Mouse (Mus musculus) cerebellum, postnatal 36 days (tissue): Measurements from ENCODE around the gene Aff3.
"Not testable (repeated sequence)": the region's sequence is repeated elsewhere in the genome, so short reads cannot be mapped to it uniquely, and the experiment has no call there.

Experiments
- DNase-seq, 2 experiments: peaks; one replicate each; pipeline ENCODE4 v3.0.0; 2021 to 2022; ENCODE audit warnings: mixed read lengths in 2 of 2

Gene Aff3

DNA sequence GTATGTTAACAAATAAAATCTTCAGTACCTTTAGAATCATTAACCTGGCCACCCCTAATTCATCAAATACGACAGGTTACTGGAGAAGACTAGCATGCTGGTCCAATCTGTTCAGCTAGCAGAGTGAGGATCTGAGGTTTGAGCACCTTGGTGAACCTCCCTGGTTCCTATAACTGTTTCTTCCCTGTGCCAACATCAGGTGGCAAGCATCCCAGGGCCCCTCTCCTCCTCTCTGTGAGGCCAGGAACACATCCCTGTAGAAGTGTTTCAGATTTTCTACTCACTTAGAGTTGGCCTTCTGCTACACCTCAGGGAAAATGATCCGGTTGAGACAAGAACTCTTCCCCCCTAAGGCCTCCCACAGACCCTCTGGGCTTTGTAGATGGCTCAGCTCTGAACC lies 181.6 kb downstream of the Aff3 start:
- DNase-seq = peak in 1 of 2 experiments; percentile 16

DNA sequence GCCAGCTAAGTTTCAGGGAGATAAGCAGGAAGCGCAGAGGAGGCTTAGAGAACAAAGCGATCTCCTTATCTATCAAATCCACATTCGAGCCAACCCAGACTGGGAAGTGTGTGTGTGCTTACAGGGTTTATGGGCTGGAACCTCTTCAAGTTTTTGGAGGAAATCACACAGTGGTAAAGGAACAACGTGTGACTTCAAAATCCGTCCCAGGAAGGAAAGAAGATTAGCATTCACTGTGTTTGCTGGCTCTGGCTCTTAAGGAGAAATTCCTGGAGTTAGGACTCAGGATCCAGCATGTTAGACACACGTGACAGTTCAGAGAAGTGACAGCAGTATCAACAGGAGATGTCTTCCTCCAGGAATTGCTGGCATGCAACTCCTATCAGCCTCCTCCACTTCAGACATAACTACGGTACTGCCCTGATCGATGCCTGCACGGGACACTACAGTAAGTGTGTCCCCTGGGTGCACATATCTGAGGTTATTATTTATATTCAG lies 186.5 kb downstream of the Aff3 start:
- no peak for DNase-seq

DNA sequence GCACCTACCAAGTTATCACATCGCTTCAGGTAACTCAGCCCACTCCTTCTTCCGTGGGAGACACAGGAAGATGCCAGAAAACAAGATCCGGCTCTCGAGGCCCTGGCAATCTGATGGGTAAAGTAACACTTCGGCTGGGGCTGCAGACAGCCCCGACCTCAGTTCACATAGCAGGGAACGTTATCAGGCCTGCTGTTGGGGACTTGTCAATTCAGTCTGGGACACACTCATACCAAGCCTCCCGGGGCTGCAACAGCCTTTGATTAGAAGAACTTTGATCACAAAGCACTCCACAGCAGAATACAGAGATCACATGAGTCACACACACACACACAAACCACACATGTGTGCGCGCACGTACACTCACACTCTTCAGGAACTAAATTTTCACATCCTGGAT lies 193.9 kb downstream of the Aff3 start:
- no peak for DNase-seq

DNA sequence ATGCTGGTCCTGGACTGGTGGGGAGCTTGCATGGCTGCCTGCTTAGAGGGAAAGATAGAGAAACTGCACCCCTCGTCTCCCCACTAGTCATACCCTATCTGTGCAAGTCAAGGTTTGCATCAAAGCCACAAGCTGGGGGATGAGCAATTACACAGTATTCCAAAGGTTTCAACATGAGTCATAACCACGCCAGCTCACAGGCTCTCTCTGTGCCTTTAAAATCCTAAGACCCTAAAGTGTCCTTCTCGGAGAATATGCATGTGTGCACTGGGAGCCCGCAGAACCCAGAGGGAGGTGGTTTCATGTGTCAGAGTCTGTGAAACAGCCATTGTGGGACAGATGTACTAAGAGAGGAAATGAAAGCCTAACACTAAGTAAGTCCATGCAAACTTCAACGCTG lies 194.6 kb downstream of the Aff3 start:
- DNase-seq = no peak

DNA sequence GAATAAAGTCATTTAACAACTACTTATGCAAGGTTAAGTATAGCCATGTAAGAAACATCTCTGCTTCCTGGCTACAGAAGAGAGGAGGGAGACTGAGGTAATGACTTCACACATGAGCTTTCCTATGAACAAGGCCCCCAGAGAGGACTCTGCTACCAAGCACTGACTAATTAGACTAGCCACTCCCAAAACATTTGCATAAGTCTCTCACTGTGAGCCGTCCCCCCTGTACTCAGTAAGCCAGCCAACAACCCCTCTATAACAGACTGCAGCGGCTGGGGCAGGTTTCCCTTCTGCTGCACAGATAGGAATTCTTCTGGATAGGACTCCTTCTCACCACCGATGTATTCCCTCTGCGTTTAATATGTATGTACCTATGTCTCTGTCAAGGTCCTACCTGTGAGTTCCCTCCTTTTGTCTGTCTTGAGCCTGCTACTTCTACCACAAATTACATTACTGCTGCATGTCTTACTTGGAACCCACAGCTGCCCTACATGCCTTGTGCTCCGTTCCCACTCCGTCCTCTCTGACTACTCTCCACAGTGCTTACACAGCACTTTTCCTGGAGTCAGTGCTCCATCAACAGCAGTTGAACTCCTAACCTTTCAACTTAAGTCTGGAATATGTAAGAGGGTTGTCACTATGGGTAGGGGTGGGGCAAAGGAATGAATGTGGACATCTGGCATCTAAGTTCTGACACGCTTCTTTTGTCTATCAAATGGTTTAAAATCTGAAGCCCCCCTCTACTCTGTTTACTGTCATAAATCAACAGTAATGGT lies 197.3 kb downstream of the Aff3 start:
- DNase-seq = no peak

DNA sequence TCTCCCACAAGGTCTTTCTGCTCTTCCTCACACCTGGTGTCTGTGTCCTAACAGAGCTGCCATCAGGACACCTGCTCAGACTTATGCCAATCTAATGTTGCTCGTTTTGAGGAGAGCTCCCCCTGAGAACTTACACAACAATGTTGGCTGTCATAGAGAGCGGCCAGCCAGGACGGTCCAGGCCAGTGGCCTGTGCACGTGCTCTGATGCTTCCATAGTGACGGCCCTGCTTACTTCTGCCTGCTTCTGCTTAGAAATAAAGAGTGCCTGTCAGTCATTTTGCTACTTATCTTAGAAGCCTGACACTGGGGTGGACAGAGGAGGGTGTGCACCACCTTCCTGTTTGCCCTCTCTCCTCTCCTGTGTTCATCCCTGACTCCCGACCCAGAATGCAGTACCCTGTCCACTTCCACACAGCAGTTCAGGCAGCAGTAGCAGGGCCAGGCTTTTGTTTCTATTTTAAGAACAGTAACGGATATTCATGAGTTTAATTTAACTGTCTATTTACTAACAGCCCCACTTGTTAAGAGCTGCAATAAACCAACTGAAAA lies 208.0 kb downstream of the Aff3 start:
- no peak for DNase-seq

DNA sequence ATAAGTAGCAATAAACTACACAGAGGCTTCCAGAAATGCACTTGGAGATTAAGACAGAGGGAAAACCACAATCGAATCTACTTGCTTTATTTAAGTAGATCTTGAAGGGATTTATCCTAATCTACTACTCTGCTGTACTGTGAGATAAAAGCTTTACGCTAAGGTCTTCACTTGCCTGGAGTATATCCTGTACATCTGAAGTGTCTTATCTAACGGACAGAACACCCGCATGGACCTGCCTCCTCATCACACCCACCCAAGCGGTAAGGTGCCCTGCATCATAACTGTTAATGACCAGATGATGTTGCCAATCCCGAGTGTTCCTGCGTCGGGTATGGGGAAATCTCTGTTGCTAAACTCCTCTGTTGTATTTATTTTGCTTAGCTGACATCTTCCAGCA lies 209.8 kb downstream of the Aff3 start:
- DNase-seq = no peak

DNA sequence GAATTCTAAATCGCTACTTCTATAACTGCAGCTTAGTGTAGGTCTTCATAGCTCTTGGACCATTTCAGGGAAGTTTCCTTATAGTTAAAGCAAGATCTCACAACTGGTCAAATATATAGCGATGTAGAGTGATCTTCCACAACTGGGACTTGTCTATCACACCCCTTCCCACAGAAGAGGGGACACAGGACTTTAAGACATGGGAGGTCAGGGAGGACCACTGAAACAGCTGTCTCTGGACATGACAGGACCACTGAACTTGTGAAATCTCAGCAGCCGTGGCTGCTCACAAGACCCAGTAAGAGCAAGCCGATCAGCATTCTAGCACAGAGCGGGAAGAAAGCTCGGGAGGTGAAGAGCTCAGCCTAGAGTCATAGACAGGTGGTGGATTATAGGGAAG lies 213.4 kb downstream of the Aff3 start:
- no peak for DNase-seq

DNA sequence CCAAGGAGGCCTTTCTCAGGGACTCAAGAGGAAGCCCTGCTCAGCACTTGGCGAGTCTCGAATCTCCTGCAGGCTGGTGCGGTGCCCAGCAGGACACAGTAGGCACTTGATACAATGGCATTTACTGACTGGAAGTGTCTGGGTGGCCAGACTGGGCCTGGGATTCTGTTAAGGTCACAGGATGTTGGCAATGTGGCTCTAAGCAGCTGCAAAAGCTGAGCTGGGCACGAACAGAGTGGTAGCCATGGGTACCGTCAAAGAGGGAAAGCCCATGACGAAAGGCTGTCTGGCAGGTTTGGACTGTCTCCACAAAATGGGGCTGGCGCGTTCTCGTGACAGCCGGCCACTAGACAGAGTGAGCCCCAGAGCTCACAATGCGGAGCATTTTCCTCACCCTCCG lies 214.1 kb downstream of the Aff3 start:
- DNase-seq = peak; percentile 35 to 42

DNA sequence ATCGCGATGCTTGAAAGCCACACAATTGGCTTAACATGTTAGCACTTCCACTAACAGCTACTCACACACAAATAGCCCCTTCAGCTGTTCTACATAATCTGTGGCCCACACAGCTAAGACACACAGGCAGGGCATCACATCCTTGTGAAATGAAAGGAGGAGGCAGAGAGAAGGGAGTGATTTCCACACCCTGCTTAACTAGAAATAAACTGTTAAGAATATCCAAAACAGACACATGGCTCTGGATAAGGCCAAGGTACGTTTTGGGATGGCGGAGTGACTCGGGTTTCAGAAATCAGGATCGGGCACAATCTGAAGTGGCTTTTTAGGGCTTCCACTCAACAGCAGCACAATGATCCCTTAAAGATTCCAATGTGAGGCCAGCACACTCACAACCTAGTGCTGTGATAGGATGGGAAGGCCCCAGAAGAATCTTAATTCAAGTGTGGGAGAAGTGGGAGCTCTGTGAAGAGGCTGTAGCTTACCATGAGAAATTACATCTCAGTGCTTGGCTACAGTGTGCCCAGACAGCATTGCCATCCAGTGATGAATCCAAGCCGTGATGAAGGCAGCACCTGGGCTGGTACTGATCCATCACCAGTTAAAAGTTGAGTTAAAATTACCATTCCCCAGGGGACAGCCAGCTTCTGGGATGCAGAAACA lies 214.8 kb downstream of the Aff3 start:
- DNase-seq = no peak

DNA sequence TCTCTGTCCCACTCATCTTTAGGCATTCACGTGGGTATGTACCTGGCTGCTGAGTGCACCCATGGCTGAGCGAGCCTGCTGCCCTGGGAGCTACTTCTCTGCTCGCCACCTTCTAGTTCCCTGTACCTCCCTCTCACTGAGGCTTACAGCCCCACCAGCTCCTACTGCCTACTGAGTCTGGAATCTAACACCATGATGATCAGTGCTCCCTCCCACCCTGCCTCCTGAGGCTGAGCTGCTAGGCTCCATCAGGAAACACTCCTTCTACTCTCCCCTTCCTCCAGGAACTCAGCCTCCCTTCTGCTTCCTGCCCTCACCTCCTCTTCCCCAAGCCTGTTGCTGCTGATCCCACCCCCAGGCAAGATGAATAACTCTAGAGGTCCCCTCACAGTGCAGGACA lies 215.9 kb downstream of the Aff3 start:
- DNase-seq = no peak

DNA sequence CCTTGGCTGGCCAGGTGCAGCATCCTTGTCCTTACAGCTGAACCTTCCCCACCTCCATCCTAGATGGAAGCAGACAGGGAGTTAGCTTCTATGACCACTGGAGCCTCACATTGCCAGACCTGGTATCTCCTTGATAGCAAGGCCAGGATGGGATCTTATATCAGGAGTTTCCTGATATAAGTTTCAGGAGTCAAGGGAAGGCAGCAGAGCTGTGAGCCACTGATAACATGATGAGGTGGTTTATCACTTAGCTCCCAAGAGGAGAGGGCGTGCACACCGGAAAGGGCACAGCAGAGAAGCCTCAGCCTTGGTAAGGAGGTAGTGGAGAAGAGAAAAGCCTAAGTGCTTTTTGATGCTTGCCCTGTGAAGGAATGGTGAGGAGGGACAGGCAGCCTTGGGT lies 217.2 kb downstream of the Aff3 start:
- DNase-seq = no peak

DNA sequence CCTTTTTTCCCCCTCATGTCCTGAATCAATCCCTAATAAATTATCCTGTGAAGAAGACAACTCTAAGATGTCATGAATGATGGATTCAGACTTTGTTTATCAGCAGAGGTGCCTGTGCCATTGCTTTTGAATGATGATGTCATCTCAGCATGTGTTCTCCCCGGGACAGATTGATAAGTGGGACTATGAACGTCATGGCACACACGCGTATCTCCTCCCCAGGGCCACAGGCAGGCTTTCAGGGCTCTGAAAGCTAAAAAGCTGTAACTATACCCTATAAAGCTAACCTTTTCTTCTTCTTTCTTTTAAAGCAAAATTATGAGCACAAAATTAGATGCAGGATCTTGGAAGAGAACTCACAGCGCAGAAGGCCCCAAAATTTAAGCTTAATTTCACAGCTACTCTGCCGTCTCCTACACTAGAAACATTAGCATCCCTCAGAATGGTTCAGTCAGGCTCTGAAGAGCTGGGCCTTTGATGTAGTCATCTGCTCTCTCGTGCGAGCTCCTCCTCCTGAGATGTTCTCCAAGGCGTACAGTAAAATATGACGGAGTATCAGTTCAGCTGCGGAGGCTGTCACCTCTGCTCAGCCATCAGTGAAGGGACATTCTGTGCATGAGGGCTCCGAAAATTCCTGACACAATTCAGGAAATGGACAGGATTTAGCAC lies 218.5 kb downstream of the Aff3 start:
- no peak for DNase-seq

DNA sequence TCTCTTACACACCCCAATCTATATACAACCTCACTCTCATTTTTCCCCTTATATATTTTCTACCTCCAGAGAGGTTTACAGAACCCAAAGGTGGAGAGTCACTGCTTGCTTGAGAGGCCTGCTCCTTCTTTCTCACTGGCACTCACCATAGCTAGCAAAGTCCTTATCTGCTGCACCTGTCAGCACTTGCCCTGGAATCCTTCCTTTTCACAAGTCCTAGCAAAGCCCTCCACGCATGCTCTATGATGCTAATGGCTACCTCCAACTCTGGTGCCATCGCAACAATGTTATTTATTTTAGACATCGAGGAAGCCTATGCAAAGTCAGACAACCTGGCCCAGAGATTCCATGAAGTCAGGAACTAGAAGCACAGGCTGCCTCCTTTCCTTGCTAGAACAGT lies 221.9 kb downstream of the Aff3 start:
- no peak for DNase-seq

DNA sequence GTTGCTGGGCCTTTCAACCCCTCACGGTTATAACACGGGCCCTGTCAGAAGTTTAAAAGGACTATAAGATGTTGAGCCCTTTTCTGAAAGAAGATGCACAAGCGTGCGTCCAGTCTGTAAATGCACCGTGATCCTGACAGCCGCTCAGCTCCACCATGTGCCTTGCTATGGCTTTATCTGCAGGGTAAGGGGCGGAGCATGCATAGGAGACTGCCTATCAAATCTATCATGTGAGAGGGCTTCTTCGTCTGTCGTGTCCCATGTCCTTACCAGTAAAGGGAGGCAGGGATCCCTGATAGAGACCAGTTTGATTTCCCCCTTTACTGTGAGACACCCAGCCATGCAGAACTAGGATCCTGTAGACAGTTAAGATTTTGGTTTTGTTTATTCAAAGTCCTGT lies 222.3 kb downstream of the Aff3 start:
- DNase-seq = no peak

DNA sequence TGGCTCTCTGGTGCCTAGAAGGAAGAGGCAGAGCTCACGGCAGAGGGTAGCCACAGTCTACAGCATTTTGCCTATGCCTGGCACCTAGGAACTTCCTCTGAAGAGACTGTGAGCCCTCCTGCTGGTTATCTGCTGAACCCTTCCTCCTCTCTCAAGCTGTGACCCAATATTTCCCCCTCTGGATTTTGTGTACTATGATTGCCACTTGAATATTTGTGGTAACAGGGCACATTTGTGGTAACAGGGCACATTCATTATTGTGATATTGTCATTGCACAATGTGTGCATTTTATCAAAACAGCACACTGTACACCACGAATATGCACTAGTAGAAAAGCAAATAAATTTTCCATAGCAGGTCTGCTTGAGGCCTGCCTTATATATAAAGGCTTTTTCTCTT lies 223.0 kb downstream of the Aff3 start:
- DNase-seq = no peak

DNA sequence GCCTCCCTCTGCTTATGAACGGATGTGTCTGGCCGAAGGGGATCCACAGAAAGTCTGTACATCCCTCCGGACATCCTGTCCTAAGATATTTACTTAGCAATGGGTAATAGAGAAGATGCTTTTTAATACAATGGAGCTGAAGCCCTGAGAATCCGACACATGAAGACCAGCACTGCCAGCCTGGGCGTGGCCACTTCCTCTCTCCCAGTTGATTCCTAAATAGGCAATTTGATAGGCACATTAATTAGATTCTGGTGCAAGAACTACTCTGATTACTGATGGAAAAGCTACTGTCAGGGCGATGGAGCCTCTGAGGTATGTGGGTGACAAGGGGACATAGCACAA lies 224.3 kb downstream of the Aff3 start:
- no peak for DNase-seq

DNA sequence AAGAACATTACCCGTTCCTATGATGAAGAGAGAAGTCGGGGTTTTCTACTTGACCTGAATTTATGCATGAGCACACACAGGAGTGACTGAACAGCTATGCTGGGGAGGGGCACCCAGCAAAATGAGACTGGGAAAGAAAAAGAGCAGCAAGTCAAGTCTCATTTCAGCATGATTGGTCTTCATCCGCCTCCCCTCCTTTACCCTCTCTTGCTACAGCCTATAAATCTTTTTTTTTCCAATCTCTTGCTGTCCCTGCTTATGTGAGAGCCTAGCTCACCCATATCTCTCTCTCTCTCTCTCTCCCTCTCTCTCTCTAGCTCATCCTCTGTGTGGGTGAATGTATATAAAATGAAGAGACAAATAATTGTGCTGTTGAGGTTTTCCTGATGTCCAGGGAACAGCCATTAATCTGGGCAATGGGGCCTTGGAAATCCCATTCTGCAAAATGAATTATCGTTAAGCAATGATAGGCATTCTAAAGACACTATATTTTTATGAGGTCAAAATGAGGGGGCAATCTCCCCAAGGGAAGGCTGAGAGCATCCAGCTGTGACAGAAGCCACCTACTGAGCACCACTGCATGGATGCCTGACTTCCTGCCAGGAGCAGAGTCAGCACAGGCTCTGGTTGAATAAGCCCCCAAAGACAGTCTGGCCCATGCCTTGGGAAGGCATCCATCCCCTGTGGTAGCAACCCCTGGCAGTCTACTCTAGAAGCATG lies 224.8 kb downstream of the Aff3 start:
- no peak for DNase-seq

DNA sequence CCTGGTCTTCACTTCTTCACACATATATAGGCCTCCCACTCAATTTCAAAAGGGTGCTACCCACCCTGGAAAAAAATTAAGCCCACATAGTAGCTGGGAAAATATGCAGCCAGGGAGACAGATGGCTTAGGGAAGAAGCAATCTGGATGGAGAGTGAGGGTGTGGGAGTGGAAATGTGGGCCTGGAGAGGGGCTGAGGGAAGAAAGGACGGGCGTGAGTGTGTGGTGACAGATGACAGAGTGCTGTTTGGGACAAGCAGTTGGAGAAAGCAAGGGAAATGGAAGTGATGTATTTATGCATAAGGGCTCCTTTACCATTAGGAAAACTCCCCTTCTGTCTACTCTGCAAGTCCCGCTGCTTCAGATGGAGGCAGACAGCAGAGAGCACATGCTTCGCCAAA lies 226.3 kb downstream of the Aff3 start:
- DNase-seq = peak in 1 of 2 experiments; percentile 13

DNA sequence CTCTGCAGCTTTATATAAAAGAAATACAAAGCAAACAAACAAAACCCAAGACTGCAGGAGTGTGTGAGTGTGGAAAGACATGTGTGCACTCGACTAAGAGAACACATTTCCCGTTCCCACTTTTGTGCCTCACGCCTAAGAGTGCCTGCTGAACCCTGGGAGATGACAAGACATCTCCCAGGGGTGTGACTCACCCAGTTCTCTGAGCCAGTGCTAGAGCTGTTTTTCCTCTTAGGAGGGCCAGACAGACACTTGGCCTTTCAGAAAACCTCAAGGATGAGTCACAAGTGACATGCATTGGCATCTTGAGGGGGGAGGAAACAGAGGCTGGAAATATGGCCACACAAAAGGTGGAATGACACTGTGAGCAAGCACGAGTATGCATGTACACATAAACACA lies 227.1 kb downstream of the Aff3 start:
- DNase-seq = no peak

DNA sequence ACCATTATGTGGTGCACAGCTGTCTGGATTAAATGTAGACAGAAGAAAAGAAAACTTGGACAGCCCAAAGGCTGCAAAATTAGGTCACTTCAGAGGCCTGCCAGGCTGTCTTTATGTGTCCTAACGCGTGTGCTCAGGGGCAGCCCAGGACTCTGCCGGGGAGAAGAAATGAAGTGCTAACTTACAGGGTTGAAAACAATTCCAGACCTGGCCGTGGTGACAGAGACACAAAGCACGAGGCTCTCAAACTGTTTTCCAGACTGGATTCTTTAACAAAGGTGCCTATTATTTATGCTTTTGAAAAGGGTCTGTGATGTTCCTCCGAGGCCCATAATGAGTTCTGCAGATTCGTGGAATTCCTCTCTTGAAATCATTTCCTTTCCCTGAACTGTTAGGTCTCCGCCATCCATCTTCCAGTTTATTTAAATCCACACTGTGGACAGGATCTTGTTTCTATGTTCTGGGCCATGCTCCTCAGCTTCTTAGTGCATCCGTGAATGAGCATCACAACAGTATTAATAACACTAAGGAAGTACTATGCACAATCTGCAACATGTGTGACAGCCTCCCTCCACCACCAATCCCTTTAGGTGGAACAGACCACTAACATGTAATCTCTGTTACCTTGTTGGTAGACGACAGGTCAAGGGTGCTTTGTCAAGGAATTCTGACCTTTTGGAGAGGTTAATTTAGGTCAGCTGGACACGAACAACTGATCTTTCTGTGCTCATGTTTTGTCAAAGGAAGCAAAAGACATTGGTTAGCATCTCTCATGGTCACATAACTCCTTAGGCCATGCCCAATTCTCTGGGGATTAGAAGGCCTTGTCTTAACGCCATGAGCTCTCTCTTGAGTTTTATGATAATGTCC lies 228.0 kb downstream of the Aff3 start:
- no peak for DNase-seq

DNA sequence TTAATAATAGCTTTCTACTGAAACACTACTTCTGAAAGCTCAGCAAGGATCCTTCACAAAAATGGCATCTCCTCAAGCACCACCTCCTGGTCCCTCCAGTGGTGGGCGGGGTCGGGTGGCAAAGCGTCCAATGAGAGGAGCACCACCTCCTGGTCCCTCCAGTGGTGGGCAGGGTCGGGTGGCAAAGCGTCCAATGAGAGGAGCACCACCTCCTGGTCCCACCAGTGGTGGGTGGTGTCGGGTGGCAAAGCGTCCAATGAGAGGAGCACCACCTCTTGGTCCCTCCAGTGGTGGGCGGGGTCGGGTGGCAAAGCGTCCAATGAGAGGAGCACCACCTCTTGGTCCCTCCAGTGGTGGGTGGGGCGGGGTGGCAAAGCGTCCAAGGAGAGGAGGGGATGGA lies 234.4 kb downstream of the Aff3 start:
- DNase-seq = not testable (repeated sequence)
